Mouse (Mus musculus): ENCODE data around the gene Cdca7l. TPM values are rescaled to one million over a fixed set of nuclear protein-coding genes. Genes with fewer than 3 reads are reported as not detected.

Gene Cdca7l
- polyA plus RNA-seq, 2 experiments from 2014 or later, result 27.0 to 34.7 TPM

DNA sequence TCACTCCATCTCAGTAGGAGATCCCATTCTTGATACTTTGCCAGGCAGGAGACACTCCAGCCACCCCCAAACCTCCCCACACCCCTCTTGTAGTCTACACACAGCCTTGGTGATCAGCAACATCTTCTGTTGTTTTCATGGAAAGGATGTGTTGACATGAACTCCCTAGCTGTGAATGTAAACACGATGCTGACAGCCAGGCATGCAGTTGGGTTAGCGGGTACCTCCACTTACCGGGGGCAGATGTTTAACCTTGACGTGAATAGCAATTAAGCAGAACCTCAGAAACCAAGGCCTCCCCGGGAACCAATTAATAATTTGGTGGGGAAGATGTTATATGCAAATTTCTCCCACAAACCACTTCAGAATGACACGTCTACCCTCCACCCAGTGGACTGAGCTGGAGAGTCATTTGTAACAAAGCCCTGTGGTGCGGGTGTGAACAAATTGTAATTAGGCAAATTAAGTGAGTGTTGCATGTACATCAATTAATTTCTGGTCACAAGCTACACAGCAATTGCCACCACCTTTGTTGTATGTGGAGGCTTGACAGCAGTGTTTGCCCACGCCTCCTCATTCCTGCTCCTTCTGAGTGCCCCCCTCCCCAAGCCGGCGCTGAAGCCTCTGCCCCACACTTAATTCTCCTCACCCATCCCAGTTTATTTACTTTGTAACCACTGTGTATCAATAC is 5.4 kb downstream of the Cdca7l start:
- no peak for ATAC-seq

DNA sequence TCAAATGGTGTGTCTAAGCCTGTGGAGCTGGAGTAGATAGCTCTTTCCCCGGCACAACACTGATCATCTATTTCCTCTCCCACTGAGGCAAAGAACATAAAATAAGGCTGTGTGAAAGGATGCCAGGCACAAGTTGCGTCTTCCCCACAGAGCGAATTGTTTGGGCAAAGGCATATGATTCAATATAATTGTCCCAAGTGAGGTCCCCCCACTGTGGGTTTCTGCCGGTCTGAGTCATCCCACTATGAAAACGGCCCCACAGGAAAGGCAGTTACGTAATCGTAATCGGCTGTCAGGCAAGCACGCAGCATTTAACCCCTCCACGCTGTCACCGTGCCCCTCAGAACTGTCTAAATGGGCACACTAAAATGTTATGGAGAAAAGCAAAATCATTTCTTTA is 6.0 kb downstream of the Cdca7l start:
- ATAC-seq, result no peak

DNA sequence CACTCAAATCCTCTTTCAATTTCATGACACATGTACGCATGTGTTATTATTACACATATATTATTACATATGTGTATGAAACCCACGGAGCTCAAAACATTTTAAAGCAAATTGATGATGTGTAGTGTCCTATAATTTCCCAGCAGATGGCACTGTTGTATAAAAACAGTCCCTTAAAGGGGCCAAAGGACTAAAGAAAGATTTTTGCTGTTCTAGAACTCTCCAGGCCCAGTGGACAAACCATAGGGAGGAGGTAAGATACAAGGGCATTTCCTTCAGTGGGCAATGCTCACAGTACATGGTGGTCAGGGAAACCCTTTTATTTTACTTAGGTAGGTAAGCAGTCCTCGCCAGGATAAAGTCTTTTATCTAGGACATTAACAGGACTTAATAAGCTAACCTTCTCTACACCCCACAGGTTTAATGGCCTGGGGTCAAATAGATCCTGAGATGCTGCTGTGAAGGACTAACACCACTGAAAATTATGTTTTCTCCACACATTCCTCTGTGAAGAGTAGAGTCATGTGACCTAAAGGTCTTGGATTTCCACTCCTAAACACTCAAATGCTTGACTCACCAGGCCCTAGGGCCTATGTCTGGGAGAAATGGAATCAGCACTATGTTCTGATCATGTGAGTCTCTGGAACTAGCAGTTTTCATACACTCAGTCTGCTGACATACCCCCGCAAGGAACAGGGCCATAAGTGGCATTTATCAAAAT is 16.2 kb downstream of the Cdca7l start:
- ATAC-seq, result peak; percentile 83

DNA sequence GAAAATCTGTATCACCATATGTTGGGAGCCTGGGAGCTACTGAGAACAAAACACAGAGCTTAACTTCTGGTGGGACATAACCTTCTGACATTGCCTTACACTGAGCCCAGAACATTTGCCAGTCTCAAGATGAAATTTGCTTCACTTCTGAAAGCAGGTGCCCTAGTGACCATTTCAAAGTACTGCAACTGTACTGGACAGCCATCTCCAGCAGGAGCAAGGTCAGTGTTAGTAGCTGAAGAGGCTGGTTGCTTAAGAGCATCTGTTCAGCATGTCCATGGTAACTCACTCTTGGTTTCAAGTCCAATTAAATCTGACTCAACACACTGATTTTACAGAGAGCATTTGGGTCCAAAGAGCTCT is 16.8 kb downstream of the Cdca7l start:
- ATAC-seq, result peak; percentile 72

DNA sequence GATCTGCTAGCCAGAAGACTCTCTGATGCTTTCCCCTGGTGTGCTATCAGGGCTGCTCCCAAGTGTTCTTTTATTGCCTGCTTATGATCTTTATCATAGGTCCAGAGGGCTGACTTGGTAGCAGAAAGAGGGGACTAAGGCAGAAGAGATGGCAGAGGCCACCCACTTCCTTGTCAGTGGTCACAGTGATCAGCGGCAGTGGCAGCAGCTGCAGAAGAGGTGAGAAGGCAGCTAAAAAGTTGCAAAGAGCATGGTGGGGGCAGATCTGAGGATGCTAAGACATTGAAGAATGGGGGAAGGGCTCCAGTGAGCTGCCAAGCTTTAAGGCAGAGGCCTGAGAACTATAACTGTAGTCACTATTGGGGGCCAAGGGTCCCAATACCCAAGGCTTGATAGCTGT is 17.3 kb downstream of the Cdca7l start:
- no peak for ATAC-seq

DNA sequence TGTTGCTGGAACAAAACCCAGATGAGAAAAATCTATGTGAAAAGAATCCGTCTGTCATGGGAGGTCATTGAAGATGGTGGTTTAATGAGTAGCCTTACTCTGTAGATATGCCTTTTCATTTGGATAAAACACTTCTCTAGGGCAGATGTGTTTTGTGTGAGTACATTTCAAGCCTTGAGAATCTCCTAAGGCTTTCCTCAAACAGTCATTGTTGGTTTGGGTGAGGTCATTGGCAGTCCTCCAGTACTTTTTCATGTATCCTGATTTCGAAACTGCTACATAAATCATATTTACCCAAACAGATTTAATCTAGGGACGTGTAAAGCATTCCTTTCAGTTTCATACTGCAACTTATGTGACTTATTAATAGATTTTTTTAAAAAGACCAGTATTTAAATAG is 24.3 kb downstream of the Cdca7l start:
- no peak for ATAC-seq

DNA sequence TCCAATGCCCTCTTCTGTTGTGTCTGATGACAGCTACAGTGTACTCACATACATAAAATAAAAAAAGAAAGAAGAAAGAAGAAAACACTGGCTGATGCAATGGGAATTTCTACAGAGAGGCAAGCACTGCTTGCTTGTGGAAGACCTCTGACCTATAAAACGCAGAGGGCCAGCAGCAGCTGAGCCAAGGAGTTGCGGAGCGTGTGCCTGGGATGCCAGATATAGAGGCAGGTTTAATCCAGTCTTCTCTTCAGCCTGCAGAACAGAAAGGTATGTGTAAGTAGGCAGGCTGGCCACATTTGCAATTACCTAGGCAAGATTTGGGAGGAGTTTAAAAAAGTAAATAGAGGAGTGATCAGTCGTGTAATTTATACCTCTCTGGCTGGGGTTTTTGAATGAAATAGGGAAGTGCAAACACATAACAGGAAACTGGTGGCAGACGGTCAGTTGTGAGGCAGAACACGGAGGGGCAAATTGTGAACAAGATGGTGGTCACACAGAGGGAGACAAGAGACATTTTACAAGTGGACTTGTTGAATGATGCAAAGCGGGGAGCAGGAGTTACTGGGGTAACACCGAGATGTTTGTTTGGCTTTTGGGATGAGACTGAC is 27.4 kb downstream of the Cdca7l start:
- no peak for ATAC-seq

DNA sequence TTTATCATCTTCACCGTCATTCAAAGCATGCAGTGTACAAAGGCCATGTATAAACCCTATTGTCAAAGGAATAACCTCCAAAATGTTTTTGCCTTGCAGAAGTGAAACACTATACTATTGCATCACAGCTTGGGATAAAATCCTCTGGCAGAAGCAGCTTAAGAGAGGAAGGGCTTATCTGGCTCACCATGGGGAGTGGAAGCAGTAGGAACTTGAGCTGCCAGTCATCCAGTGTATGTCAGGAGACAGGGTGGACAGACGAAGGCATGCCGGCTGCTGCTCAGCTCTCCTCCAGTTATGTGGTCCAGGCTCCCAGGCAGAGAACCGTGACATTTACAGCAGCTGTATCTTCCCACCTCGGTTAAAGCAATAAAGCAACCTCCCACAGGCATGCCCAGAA is 28.1 kb downstream of the Cdca7l start:
- no peak for ATAC-seq

DNA sequence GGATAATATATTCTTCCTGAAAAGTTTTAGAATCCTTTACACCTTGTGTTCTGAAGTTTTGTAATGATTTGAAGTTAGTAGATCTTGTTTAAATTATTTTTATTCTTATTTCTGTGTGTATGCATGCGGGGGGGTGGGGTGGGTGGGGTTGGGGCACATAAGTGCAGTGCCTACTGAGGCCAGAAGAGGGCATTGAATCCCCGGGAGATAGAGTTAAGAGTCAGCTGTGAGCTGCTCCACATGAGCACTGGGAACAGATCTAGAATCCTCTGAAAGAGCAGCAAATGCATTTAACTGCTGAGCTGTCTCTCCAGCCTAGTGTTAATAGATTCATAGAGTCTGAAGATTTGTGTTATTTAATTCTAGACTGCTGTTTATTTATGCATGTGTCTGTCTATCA is 30.6 kb downstream of the Cdca7l start:
- ATAC-seq, result no peak

DNA sequence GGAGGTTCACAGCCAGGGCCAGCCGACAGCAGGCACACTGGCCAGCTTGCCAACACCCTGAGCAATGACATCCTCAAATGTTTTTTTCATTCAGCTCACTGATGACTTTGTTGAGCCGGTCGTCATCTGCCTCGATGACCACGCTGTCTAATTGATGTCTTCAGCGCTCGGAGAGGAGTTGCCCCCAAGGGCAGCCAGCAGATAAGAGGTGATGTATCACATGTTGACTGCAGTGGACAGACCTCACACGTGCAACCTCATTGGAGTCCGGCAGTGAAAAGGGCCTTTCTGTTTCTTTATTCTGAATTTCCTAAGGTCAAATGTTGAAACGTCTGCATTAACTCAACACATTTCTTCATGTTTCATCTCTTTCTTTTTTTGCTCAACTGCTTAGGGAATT is 31.3 kb downstream of the Cdca7l start:
- no peak for ATAC-seq

DNA sequence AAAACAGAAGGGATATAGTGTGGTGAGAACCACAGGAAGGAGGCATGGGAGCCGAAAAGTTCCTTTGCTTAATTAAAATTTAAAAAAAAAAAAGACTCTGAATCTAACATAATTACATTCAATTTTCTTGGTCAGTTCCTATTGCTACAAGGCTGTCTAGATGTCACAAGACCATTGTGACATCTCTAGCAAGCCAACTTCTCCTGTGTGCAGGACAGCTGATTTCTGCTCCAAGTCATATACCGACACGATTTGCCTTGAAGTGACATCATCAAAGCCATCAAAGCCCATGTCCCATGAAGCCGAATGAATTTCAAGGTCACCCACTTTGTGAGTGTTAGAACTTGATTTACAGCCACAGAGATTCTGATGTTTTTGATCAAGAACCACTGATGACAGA is 33.3 kb downstream of the Cdca7l start:
- no peak for ATAC-seq

DNA sequence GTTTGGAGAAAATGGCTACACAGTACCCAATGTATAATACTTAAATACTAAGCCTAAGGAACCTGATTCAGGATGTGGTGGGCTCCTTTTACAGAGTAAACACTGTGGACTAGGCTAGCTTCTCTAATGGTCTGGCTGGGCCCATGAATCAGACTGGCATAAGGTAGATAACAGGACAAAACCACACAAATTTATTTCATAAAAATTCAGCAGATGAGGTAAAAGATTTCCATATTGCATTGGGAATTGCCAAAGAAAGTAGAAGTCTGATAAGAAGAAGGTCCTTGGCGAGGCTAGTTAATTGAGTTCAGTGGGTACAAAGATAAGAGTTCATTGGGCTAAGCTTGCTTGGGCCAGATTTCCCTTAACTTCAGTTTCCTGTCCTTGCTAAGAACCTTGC is 36.6 kb downstream of the Cdca7l start:
- no peak for ATAC-seq

DNA sequence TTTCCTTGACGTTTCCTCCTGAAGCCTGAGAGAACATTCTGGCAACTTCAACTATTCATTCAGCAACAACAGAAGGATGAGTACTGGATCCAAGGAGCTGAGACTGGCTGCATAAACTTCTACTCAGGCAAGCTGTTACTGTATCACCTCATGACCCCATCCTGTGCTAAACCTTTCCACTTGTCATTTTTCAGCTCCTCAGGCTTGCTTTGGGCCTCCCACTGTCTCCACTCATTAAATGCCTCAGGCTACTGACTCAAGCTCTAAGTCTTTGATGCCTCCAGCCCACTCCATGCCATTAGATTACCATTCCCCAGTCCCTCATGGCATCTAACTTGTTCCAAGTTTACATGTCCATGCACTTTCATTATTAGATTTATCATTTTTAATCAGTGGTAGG is 38.6 kb downstream of the Cdca7l start:
- no peak for ATAC-seq

DNA sequence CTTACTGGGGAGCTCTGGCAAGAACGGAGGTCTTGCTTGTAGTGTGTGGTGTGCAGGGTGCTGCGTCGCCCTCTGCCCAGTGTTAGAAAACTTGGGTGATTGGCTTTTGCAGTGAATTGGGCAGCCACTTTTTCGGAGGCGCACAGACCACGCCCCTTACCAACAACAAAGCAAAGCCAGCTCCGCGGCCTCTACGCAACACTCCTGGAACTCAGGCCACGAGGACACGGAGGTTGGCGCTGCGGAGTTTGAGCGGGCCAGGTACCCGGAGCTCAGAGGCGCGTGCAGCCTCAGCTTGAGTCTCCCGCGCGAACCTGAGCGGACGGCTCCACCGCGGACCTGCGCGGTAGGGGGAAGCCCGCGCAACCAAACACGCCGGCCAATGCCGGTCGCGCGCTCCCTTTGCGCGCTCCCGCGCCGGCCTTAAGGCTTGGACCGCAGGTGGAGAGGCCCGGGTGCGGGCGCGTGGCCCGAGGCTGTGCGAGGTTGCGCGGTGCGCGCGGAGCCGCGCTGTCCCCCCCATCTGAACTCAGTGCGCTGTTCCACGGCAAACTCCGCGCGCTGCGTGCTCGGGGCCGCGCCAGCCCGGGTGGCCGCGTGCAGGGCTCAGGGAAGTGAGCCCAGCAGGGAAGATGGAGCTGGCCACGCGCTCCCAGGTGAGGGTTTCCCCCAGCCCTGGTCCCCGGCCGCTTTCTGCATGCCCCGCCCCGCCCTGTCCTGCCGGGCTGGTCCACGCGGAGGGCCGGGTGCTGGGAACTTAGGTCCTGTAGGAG is 39.4 kb downstream of the Cdca7l start:
- ATAC-seq, result peak; percentile 87

DNA sequence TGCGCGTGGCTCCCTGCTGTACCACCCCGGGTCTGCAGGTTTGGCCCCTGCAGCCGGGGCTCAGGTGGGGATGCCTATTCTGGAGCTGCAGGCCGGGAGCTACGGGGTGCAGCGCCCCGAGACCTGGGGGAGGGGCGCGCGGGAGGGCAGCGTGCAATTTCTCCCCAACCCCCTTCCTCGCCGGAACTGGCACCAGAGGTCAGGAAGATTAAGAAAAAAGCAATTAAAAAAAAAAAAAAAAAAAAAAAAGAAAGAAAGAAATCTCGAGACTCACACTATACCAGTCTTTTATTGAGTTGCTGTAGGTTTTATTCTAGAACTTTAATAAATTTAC is 40.0 kb downstream of the Cdca7l start:
- no peak for ATAC-seq

DNA sequence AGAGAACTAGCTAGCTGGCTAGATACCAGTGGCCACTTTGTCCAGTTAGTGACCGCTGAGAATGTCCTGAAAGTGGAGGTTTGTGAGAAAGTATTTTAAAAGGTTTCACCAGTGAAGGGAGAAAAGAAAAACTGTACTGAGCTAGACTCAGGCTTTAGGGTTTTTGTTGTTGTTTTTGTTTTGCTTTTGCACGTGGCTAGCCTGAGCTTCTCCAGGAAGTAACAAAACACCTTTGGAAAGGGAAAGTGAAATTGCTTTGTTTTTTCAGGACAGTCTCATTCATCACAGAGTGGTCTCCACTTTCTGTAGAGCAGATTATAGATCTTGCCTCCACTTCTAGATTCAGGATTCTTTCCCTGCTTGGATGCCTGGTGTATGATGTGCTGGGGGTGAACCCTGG is 40.8 kb downstream of the Cdca7l start:
- peak; percentile 16 for ATAC-seq

DNA sequence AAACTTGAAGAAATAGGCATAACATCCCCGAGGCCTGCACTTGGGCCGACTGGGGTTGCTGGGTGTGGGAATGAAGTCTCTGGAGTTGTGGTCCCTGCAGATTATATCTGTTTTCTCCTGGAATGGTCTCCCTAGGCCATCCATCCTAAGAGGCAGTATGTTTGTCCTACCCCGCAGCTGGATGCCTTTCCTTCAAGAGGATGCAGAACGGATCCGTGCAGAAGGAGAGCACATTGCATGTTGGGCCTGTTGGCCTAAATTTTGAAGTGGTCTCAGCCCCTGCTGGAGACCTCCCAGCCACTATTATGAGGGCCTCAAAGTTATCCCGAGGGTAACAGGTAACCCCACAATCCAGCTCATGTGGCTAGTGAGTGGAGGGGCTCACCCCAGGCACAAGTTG is 44.5 kb downstream of the Cdca7l start:
- no peak for ATAC-seq

DNA sequence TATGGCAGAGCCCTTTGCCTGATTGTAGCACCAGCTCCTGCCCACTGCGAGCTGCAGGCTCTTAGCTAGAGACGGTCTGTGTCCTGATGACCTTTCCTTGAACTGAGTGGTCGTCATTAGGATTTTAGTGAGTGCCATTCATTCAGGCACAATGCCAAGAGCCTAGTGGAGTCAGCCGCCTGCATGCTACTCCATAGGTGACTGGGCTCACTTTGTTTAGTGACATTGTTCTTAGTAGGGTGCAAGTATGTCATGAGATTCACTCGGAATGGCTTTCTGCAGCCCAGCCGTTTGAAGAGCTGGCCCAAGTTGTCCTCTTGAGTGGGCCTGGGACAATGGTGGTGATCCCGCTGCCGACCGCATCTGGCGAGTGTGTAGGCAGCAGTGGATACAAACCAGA is 46.4 kb downstream of the Cdca7l start:
- no peak for ATAC-seq

DNA sequence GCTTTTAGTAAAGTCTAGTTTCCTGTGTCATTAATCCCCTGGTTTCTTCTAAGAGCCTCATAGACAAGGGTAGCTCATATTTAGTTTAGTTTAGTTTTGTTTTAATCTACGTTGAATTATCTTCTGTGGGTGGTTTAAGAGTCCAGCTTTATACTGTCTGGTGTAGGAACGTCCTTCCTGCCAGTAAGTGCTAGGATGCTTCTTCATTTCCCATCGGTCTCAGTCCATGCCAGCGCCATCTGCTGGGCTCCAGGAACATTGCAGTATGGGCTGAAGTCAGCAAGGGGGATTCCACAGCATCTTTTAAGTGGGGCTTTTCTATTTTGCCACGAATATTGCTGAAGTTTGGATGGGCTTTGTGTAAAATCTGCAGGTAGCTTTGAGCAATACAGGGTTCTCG is 49.2 kb downstream of the Cdca7l start:
- ATAC-seq, result peak; percentile 89

DNA sequence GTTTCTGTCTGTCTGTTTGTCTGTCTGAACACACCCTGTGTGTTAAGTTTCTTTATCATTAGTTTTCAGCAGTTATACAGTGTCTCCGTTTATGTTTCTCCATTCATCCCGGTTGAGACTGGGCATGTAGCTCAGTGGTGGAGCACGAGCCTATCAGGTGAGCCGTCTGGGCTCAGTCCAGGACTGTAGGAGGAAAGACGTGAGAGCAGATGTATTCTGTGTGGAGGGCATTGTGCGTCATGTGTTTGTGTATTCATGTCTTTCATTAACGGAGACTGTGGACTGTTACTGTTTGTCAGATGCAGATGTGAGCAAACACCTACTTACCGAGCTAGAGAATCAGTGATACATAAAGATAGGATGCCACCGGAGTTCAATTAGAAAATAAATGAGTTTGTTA is 52.9 kb downstream of the Cdca7l start:
- no peak for ATAC-seq

DNA sequence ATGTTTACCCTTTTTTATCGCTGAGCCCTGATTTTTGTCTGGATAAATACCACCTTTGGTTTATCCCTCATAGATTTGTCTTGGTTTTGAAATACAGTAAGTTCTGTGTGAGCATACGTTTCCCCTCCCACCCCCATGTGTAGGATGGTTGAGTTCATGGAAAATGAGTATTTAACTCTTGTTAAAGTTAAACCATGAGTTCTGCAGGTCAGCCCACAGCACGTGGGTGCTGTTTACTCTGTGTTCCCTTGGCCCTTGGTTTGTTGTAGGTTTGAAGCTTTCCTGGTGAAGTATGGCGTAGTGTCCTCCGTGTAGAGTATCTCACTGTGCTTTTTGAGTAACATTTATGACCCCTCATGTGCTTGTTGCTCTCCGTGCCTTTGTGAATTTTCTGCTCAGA is 53.8 kb downstream of the Cdca7l start:
- ATAC-seq, result no peak

DNA sequence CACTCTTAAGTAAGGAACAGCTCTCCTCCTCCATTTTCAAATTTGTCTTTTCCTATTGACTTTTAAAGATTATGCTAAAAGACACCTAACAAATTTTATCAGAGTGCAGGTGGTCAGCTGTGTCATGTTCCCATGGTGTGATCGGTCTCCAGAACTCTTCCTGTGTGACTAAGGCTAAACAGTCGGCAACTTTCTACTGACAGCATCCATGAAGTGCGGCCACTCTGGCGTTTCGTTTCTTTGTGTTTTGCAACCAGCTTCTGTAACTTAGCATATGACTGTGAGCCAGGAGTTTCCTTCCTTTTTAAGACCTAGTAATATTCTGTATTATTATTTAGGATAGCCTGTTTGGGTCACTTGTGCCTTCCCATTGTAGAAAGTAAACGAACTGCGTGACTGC is 56.8 kb downstream of the Cdca7l start:
- no peak for ATAC-seq

DNA sequence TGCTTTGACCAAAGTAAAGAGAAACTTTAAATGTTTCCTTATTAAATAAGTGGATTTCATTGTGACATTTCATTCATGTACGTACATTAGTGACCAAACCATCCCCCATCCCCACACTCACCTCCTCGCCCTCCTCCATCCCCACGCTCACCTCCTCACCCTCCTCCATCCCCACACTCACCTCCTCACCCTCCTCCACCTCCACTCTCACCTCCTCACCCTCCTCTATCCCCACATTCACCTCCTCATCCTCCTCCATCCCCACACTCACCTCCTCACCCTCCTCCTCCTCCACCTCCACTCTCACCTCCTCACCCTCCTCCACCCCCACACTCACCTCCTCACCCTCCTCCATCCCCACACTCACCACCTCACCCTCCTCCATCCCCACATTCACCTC is 57.2 kb downstream of the Cdca7l start:
- ATAC-seq, result no peak

DNA sequence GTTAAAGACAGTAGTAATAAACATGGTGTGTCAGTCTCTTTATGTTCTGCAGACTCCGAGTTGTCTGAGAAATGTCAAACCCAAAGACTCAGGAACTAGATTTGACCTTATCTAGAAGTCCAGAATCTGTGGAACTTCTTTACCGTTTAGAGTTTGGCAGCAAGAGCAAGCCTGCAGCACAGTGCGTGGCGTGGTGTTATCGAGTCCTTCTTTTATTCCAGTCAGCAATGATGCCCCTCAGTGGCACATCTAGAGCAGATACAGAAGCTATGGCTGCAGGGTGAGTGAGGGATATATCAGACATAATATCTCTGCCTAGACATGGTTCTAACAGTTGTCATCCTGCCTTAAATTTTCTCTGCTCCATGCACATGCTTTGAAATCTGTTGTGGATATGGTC is 58.6 kb downstream of the Cdca7l start:
- ATAC-seq, result no peak

All from activated CD4-positive, CD25-positive, alpha-beta regulatory T cell, adult 4 months (primary cell).